Mouse (Mus musculus): ENCODE data around the gene Tsen54. TPM values are rescaled to one million over a fixed set of nuclear protein-coding genes. Genes with fewer than 3 reads are reported as not detected.
"Not testable (repeated sequence)": the region's sequence is repeated elsewhere in the genome, so short reads cannot be mapped to it uniquely, and the experiment has no call there.

Tsen54 gene
- polyA plus RNA-seq, 1 experiment, result 28.9 TPM

DNA sequence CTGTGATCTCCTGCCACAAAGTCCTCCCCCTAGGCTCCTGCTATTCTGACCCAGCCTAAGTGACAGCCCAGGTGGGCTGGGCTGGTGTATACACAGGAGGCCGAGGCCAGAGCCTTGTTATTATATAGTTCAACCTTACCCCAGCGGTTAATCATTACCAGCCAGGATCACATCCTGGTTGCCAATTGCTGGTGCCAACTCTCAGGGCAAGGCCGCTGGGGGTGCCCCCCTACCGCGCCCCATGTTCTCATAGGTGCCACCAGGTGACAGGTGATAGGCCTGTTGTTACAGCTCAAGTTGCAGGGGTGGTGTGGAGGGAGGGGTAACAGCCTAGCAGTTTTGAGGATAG, 29.3 kb downstream of the Tsen54 start:
- DNase-seq, result no peak
- Histone ChIP-seq H3K4me1 (ENCODE audit: control insufficient read depth, insufficient read depth, low read length) (peaks cover 6% of the 10 kb centered on the region), H3K4me3 (replicated peaks; ENCODE audit: extremely low read depth, low read depth, low read length) (no peak overlapping the region)
- WGBS, result 73% methylated on average over 5 of the region's 5 CpGs
- no peak for TF ChIP-seq POLR2A (IDR thresholded peaks at IDR 0.05; ENCODE audit: borderline replicate concordance, extremely low read depth, low read depth, low read length)
- TF ChIP-seq CTCF (IDR thresholded peaks at IDR 0.05; ENCODE audit: insufficient read depth, low read length), result no peak

GRCm38 (mm10) chr11:115844240-115844639, 29.7 kb downstream of the Tsen54 start:
- peaks cover 6% of the 10 kb centered on the region for H3K4me1 ChIP-seq (ENCODE audit: control insufficient read depth, insufficient read depth, low read length)
- DNase-seq, result no peak
- no peak overlapping the region for H3K4me3 ChIP-seq (replicated peaks; ENCODE audit: extremely low read depth, low read depth, low read length)
- WGBS, result 68% methylated on average over 8 of the region's 8 CpGs
- TF ChIP-seq POLR2A (IDR thresholded peaks at IDR 0.05; ENCODE audit: borderline replicate concordance, extremely low read depth, low read depth, low read length) (no peak), CTCF (IDR thresholded peaks at IDR 0.05; ENCODE audit: insufficient read depth, low read length) (no peak)

GRCm38 (mm10) chr11:115845819-115846218, 31.3 kb downstream of the Tsen54 start:
- WGBS, result 87% methylated on average over 2 of the region's 2 CpGs
- H3K4me1 ChIP-seq (ENCODE audit: control insufficient read depth, insufficient read depth, low read length), result peaks cover 6% of the 10 kb centered on the region
- DNase-seq, result no peak
- TF ChIP-seq CTCF (IDR thresholded peaks at IDR 0.05; ENCODE audit: insufficient read depth, low read length), result no peak
- no peak for TF ChIP-seq POLR2A (IDR thresholded peaks at IDR 0.05; ENCODE audit: borderline replicate concordance, extremely low read depth, low read depth, low read length)
- H3K4me3 ChIP-seq (replicated peaks; ENCODE audit: extremely low read depth, low read depth, low read length), result no peak overlapping the region

DNA sequence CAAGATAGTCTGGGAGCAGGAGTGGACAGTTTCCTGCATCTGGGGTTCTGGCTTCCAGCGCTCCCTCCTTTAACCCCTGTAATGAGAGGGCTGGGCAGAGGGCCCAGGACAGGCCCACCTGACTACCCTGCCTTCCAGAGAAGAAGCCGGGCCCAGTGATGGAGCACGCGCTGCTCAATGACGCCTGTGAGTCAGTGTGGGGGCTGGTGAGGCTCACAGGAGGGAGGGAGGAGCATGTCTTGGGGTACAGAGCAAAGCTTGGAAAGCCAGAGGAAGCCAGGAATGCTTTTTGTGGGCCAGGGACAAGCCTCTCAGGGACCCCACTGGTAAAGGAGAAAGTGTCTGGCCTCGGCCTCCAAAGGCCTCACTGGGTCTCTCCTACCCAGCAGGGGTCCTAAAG, 40.1 kb downstream of the Tsen54 start:
- Histone ChIP-seq H3K4me1 (ENCODE audit: control insufficient read depth, insufficient read depth, low read length) (no peaks in the 10 kb centered on the region), H3K4me3 (replicated peaks; ENCODE audit: extremely low read depth, low read depth, low read length) (no peak overlapping the region)
- no peak for DNase-seq
- 81% methylated on average over 6 of the region's 6 CpGs for WGBS
- TF ChIP-seq CTCF (IDR thresholded peaks at IDR 0.05; ENCODE audit: insufficient read depth, low read length) (no peak), POLR2A (IDR thresholded peaks at IDR 0.05; ENCODE audit: borderline replicate concordance, extremely low read depth, low read depth, low read length) (no peak)

GRCm38 (mm10) chr11:115857146-115857545, 42.6 kb downstream of the Tsen54 start:
- DNase-seq; H3K4me1 ChIP-seq (ENCODE audit: control insufficient read depth, insufficient read depth, low read length); H3K4me3 ChIP-seq (replicated peaks; ENCODE audit: extremely low read depth, low read depth, low read length): not testable (repeated sequence)
- 93% methylated on average over 4 of the region's 4 CpGs for WGBS

- WGBS, result 45% methylated on average over 13 of the region's 13 CpGs
- no peak for TF ChIP-seq CTCF (IDR thresholded peaks at IDR 0.05; ENCODE audit: insufficient read depth, low read length)
- TF ChIP-seq POLR2A (IDR thresholded peaks at IDR 0.05; ENCODE audit: borderline replicate concordance, extremely low read depth, low read depth, low read length), result no peak
- Histone ChIP-seq H3K4me1 (ENCODE audit: control insufficient read depth, insufficient read depth, low read length) (no peaks in the 10 kb centered on the region), H3K4me3 (replicated peaks; ENCODE audit: extremely low read depth, low read depth, low read length) (no peak overlapping the region)
- DNase-seq, result no peak
Measured at GRCm38 (mm10) chr11:115857936-115858335, 43.4 kb downstream of the Tsen54 start.

DNA sequence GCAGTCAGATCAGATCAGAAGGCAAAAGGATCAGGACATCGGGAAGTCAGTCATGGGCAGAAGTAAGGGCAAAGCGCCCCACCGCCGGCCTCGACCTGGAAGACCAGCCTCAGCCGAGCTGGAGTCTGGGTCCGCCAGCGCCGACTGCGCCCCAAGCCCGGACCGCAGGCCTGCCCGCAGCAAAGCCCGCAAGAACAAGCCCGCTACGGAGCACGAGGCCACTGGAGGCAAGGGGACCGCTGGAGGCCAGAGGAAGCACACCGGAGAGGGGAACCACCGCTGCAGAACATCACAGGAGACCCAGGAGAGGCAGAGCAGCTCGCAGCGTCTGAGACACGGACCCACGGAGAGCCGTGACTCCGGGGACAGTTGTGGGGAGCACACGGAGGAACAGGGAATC, 43.8 kb downstream of the Tsen54 start, which contains the start of gene Myo15b:
Myo15b (plus strand) TSS at position 53 of the 400 bp plus-strand sequence.
- no peaks in the 10 kb centered on the region for H3K4me1 ChIP-seq (ENCODE audit: control insufficient read depth, insufficient read depth, low read length)
- no peak within 1 kb of the TSS for H3K4me3 ChIP-seq (replicated peaks; ENCODE audit: extremely low read depth, low read depth, low read length)
- no peak for DNase-seq
- TF ChIP-seq CTCF (IDR thresholded peaks at IDR 0.05; ENCODE audit: insufficient read depth, low read length), result no peak
- no peak for TF ChIP-seq POLR2A (IDR thresholded peaks at IDR 0.05; ENCODE audit: borderline replicate concordance, extremely low read depth, low read depth, low read length)
- 30% methylated on average over 27 of the region's 27 CpGs for WGBS

DNA sequence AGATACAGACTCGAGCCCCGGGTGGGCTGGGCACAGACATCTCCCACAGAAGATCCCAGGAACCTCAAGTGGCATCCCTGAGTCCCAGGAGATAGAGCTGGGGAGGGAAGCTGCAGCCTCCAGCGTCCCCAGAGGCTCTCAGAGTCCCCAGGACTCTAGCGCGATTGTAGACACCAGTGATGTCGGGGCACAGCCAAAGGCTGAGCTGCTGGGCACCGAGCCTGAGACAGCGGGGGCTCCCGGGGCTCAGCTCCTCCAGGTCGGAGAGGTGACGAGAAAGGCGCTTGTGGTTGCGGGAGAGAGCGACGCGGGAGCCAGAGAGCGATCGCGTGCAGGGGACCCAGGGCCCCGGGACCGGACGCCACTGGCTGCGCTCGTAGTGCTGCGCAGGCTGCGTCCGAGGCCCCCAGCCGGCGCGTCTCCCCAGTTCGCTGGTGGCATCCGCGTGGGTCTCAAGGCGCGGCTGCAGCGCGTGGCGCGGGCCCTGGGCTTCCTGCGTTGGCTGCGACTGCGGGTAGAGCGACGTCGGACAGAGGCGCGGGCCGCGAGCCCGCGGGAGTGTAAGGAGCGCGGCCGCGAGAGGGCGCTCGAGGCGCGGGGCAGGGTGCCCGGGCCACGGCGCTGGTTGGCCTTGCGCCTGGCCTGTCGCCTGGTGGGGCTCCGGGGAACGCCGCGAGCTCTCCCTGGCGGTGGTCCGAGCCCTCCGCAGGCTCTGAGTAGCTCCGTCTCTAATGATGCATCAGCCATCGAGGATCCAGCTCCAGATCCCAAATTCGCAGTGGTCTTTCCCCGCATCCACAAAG, 44.8 kb downstream of the Tsen54 start:
- H3K4me1 ChIP-seq (ENCODE audit: control insufficient read depth, insufficient read depth, low read length), result no peaks in the 10 kb centered on the region
- H3K4me3 ChIP-seq (replicated peaks; ENCODE audit: extremely low read depth, low read depth, low read length), result peak overlapping the region; percentile 30
- TF ChIP-seq POLR2A (IDR thresholded peaks at IDR 0.05; ENCODE audit: borderline replicate concordance, extremely low read depth, low read depth, low read length) (no peak), CTCF (IDR thresholded peaks at IDR 0.05; ENCODE audit: insufficient read depth, low read length) (peak; percentile 62)
- 2% methylated on average over 70 of the region's 75 CpGs for WGBS
- DNase-seq, result peak; percentile 87

DNA sequence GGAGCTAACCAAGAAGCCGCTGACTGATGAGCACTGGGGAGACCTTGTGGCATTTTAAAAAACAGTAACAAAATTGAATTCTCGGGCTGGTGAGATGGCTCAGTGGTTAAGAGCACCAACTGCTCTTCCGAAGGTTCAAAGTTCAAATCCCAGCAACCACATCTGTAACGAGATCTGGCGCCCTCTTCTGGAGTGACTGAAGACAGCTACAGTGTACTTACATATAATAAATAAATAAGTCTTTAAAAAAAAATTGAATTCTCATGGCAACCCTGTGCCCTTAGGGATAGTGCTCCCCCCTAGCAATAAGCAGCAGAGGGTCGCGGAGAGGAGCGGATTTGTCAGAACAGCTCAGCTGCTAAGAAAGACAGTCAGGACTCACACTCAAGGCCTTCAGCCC, 49.4 kb downstream of the Tsen54 start:
- no peak for DNase-seq
- TF ChIP-seq POLR2A (IDR thresholded peaks at IDR 0.05; ENCODE audit: borderline replicate concordance, extremely low read depth, low read depth, low read length) (no peak), CTCF (IDR thresholded peaks at IDR 0.05; ENCODE audit: insufficient read depth, low read length) (no peak)
- 81% methylated on average over 8 of the region's 8 CpGs for WGBS
- no peaks in the 10 kb centered on the region for H3K4me1 ChIP-seq (ENCODE audit: control insufficient read depth, insufficient read depth, low read length)
- no peak overlapping the region for H3K4me3 ChIP-seq (replicated peaks; ENCODE audit: extremely low read depth, low read depth, low read length)

- TF ChIP-seq CTCF (IDR thresholded peaks at IDR 0.05; ENCODE audit: insufficient read depth, low read length) (no peak), POLR2A (IDR thresholded peaks at IDR 0.05; ENCODE audit: borderline replicate concordance, extremely low read depth, low read depth, low read length) (no peak)
- 56% methylated on average over 8 of the region's 8 CpGs for WGBS
- no peaks in the 10 kb centered on the region; the same call in 1 of the 2 replicates for H3K4me1 ChIP-seq (ENCODE audit: control insufficient read depth, insufficient read depth, low read length)
- peak; percentile 57 for DNase-seq
- no peak overlapping the region for H3K4me3 ChIP-seq (replicated peaks; ENCODE audit: extremely low read depth, low read depth, low read length)
Measured at GRCm38 (mm10) chr11:115869393-115869792, 54.9 kb downstream of the Tsen54 start.

Measured in lung, adult 2 months (tissue).